Mouse (Mus musculus): Measurements from ENCODE around the gene Flywch1. TPM values are rescaled to one million over a fixed set of nuclear protein-coding genes. Genes with fewer than 3 reads are reported as not detected.
A peak's percentile ranks its signal among the peaks of the same experiment; 100 is the strongest.

Flywch1 gene
- total and polyA plus RNA-seq, 2 experiments from 2014 or later, result 183 to 230 TPM

- Histone ChIP-seq H3K9me3 (ENCODE audit: low read length) (no peaks in the 10 kb centered on the region), H3K4me2 (ENCODE audit: low read depth, low read length) (peak overlapping the region; percentile 70), H3K9ac (replicated peaks; ENCODE audit: low read length) (peak overlapping the region; percentile 85), H3K27ac (peak overlapping the region; percentile 91), H3K27me3 (ENCODE audit: insufficient read depth, low read length) (no peaks in the 10 kb centered on the region), H3K36me3 (ENCODE audit: insufficient read depth, low read length) (no peaks in the 10 kb centered on the region), H3K4me1 (ENCODE audit: insufficient read depth, low read length) (0 out of 2 replicates have a peak, but pooled peaks cover 3% of the 10 kb centered on the region), H3K4me3 (ENCODE audit: low read length) (peak overlapping the region; percentile 77)
- 8% methylated on average over 2 of the region's 2 CpGs for WGBS
- TF ChIP-seq CTCF (IDR thresholded peaks at IDR 0.05; ENCODE audit: low read depth), result no peak
- ATAC-seq (no peak), DNase-seq (ENCODE audit: low spot score) (no peak)
Measured at GRCm38 (mm10) chr17:23770493-23770892, 909 bp downstream of the Flywch1 start.

GRCm38 (mm10) chr17:23762976-23763375, 8.4 kb downstream of the Flywch1 start:
- no peaks in the 10 kb centered on the region for H3K4me1 ChIP-seq (ENCODE audit: insufficient read depth, low read length)
- no peak overlapping the region for H3K4me3 ChIP-seq (ENCODE audit: low read length)
- no peak overlapping the region for H3K4me2 ChIP-seq (ENCODE audit: low read depth, low read length)
- no peak overlapping the region for H3K27ac ChIP-seq
- peak; percentile 10 for DNase-seq (ENCODE audit: low spot score)
- no peak for TF ChIP-seq CTCF (IDR thresholded peaks at IDR 0.05; ENCODE audit: low read depth)
- H3K27me3 ChIP-seq (ENCODE audit: insufficient read depth, low read length), result no peaks in the 10 kb centered on the region
- no peak; the same call in 1 of the 2 replicates for ATAC-seq
- peaks cover 8% of the 10 kb centered on the region; the same call in 1 of the 2 replicates for H3K36me3 ChIP-seq (ENCODE audit: insufficient read depth, low read length)
- H3K9ac ChIP-seq (replicated peaks; ENCODE audit: low read length), result no peak overlapping the region
- WGBS, result 69% methylated on average over 11 of the region's 11 CpGs
- H3K9me3 ChIP-seq (ENCODE audit: low read length), result no peaks in the 10 kb centered on the region

DNA sequence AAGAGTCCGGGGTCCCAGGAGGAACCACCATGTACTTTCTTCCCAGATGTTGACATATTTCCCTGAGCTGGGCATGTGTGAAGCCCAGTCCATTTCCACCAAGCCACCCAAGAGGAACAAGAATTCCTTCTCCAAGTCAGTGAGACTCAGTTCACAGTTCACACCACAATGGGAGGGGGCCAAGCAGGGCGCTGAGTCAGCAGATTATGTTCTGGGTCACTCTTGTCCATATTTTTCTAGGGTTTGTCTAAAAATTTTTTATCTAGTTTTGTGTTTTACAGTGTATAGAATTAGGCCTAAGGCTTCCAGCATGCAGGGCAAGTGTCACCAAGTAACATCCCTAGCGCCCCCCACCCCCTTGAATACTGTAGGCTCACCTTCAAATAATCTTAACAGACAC, 10.2 kb downstream of the Flywch1 start:
- no peak overlapping the region for H3K27ac ChIP-seq
- WGBS, result 99% methylated on average over 3 of the region's 3 CpGs
- H3K27me3 ChIP-seq (ENCODE audit: insufficient read depth, low read length), result no peaks in the 10 kb centered on the region
- no peak overlapping the region for H3K4me3 ChIP-seq (ENCODE audit: low read length)
- H3K4me1 ChIP-seq (ENCODE audit: insufficient read depth, low read length), result no peaks in the 10 kb centered on the region
- peaks cover 22% of the 10 kb centered on the region; the same call in 1 of the 2 replicates for H3K36me3 ChIP-seq (ENCODE audit: insufficient read depth, low read length)
- DNase-seq (ENCODE audit: low spot score), result no peak
- no peak for ATAC-seq
- H3K9ac ChIP-seq (replicated peaks; ENCODE audit: low read length), result no peak overlapping the region
- no peak overlapping the region for H3K4me2 ChIP-seq (ENCODE audit: low read depth, low read length)
- TF ChIP-seq CTCF (IDR thresholded peaks at IDR 0.05; ENCODE audit: low read depth), result no peak
- H3K9me3 ChIP-seq (ENCODE audit: low read length), result no peaks in the 10 kb centered on the region

DNA sequence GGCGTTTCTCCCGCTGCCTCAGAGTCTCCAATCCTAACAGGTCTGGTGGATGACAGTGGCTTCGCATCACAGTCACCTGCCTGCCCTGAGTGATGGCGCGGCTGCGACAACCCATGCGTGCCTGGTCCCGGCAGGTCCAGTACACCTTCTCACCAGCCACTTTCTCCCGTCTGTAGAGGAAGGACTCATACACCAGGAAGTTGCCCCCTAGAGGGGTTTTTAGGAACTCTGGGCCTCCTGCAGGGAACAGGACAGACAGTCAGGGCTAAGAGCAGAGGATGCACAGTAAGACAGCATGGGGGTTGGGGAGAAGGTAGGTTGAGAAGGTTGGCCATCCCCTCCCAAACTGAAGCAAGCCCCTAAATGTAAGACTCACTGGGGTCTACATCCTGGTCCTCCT, 11.2 kb downstream of the Flywch1 start:
- no peaks in the 10 kb centered on the region for H3K27me3 ChIP-seq (ENCODE audit: insufficient read depth, low read length)
- no peak for TF ChIP-seq CTCF (IDR thresholded peaks at IDR 0.05; ENCODE audit: low read depth)
- no peak overlapping the region for H3K9ac ChIP-seq (replicated peaks; ENCODE audit: low read length)
- no peak overlapping the region for H3K4me3 ChIP-seq (ENCODE audit: low read length)
- no peaks in the 10 kb centered on the region for H3K4me1 ChIP-seq (ENCODE audit: insufficient read depth, low read length)
- ATAC-seq, result no peak
- peaks cover 30% of the 10 kb centered on the region; the same call in 1 of the 2 replicates for H3K36me3 ChIP-seq (ENCODE audit: insufficient read depth, low read length)
- DNase-seq (ENCODE audit: low spot score), result no peak
- H3K4me2 ChIP-seq (ENCODE audit: low read depth, low read length), result no peak overlapping the region
- WGBS, result 96% methylated on average over 9 of the region's 9 CpGs
- no peak overlapping the region for H3K27ac ChIP-seq
- no peaks in the 10 kb centered on the region for H3K9me3 ChIP-seq (ENCODE audit: low read length)

DNA sequence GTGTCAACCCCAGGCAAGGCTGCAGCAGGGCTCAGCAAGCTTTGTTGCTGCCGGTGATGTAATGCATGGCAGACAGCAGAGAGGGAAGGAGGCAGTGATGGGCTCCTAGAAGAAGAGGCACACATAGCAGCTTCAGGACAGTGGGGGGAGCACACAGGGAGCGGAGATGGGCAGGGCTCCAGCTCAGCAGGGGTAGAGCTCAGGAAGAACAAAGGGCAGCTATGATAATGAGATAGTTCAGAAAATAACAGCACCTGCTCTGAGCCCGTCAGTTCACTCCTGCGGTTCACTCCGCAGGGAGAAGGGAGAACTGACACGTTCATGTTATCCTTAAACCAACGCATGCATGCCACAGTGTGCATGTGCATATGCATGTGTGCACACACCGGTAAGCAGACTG, 12.6 kb downstream of the Flywch1 start:
- H3K36me3 ChIP-seq (ENCODE audit: insufficient read depth, low read length), result peaks cover 36% of the 10 kb centered on the region; the same call in 1 of the 2 replicates
- H3K4me2 ChIP-seq (ENCODE audit: low read depth, low read length), result no peak overlapping the region
- DNase-seq (ENCODE audit: low spot score) (no peak), ATAC-seq (no peak)
- H3K27me3 ChIP-seq (ENCODE audit: insufficient read depth, low read length), result no peaks in the 10 kb centered on the region
- no peak for TF ChIP-seq CTCF (IDR thresholded peaks at IDR 0.05; ENCODE audit: low read depth)
- H3K27ac ChIP-seq, result no peak overlapping the region
- H3K9me3 ChIP-seq (ENCODE audit: low read length), result no peaks in the 10 kb centered on the region
- H3K4me1 ChIP-seq (ENCODE audit: insufficient read depth, low read length), result no peaks in the 10 kb centered on the region
- H3K9ac ChIP-seq (replicated peaks; ENCODE audit: low read length), result no peak overlapping the region
- 49% methylated on average over 8 of the region's 8 CpGs for WGBS
- H3K4me3 ChIP-seq (ENCODE audit: low read length), result no peak overlapping the region

GRCm38 (mm10) chr17:23757581-23757980, 13.8 kb downstream of the Flywch1 start:
- ATAC-seq (no peak), DNase-seq (ENCODE audit: low spot score) (no peak)
- Histone ChIP-seq H3K9ac (replicated peaks; ENCODE audit: low read length) (no peak overlapping the region), H3K27me3 (ENCODE audit: insufficient read depth, low read length) (no peaks in the 10 kb centered on the region), H3K4me2 (ENCODE audit: low read depth, low read length) (no peak overlapping the region), H3K27ac (no peak overlapping the region), H3K4me3 (ENCODE audit: low read length) (no peak overlapping the region), H3K9me3 (ENCODE audit: low read length) (no peaks in the 10 kb centered on the region), H3K36me3 (ENCODE audit: insufficient read depth, low read length) (peaks cover 46% of the 10 kb centered on the region), H3K4me1 (ENCODE audit: insufficient read depth, low read length) (no peaks in the 10 kb centered on the region)
- WGBS, result 97% methylated on average over 9 of the region's 9 CpGs
- no peak for TF ChIP-seq CTCF (IDR thresholded peaks at IDR 0.05; ENCODE audit: low read depth)

DNA sequence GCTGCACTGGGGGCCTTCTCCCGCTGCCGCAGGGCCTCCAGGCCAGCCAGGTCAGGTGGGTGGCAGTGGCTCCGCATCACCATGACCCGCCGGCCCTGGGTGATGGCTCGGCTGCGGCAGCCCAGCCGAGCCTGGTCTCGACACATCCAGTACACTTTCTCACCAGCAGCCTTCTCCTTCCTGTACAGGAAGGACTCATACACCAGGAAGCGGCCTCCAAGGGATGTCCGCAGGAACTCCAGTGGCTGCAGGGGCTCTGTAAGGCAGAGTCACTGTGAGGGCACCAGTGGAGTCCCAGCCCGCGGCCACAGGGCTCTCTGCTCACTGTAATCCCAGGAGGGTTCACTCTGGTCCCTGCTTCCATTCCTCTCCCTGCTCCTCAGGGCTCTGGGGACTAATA, 15.7 kb downstream of the Flywch1 start:
- DNase-seq (ENCODE audit: low spot score) (no peak), ATAC-seq (no peak)
- Histone ChIP-seq H3K4me1 (ENCODE audit: insufficient read depth, low read length) (no peaks in the 10 kb centered on the region), H3K27ac (no peak overlapping the region), H3K9me3 (ENCODE audit: low read length) (no peaks in the 10 kb centered on the region), H3K27me3 (ENCODE audit: insufficient read depth, low read length) (no peaks in the 10 kb centered on the region), H3K4me3 (ENCODE audit: low read length) (no peak overlapping the region), H3K4me2 (ENCODE audit: low read depth, low read length) (no peak overlapping the region), H3K9ac (replicated peaks; ENCODE audit: low read length) (no peak overlapping the region), H3K36me3 (ENCODE audit: insufficient read depth, low read length) (peaks cover 57% of the 10 kb centered on the region)
- 80% methylated on average over 13 of the region's 13 CpGs for WGBS
- no peak for TF ChIP-seq CTCF (IDR thresholded peaks at IDR 0.05; ENCODE audit: low read depth)
